28 mouse cellular contexts compared by ENCODE assay signal in genomic region chr5:50014658-50015057, GRCm38 (mm10). TPM values are rescaled to one million over a fixed set of nuclear protein-coding genes. Genes with fewer than 3 reads are reported as not detected.
DNase-seq lines count a peak whose midpoint lies in the region; ATAC-seq lines count a peak whose summit lies in the region.
"Had no signal": no experiment of that assay in that cellular context is flagged by ENCODE, and none has a peak within 500 bp of the region (broad histone marks: within the 10 kb centered on the region; RNA-seq: fewer than 3 reads in every experiment).

No protein-coding gene starts in this region.

- H3K9me3 ChIP-seq in embryonic facial prominence, embryonic 11.5 days (replicated peaks; ENCODE audit: control insufficient read depth, low read length), result no peaks in the 10 kb centered on the region
- no peaks in the 10 kb centered on the region for H3K9me3 ChIP-seq in embryonic facial prominence, embryonic 10.5 days
- no peaks in the 10 kb centered on the region for H3K9me3 ChIP-seq in liver, embryonic 13.5 days (replicated peaks)
- H3K9me3 ChIP-seq: embryonic facial prominence, embryonic 12.5 days; hindbrain, embryonic 10.5 days; midbrain, embryonic 12.5 days had no signal

- no peak overlapping the region for H3K4me2 ChIP-seq in embryonic facial prominence, embryonic 11.5 days (ENCODE audit: low read depth, low read length)
- peak overlapping the region; percentile 38 for H3K4me2 ChIP-seq in liver, embryonic 13.5 days
- H3K4me2 ChIP-seq: embryonic facial prominence, embryonic 12.5 days; lung, embryonic 14.5 days; midbrain, embryonic 12.5 days had no signal

- no peak overlapping the region for H3K4me3 ChIP-seq in embryonic facial prominence, embryonic 11.5 days (ENCODE audit: low read depth, low read length)
- H3K4me3 ChIP-seq in embryonic facial prominence, embryonic 10.5 days, result no peak overlapping the region
- H3K4me3 ChIP-seq in liver, embryonic 13.5 days (replicated peaks), result no peak overlapping the region
- H3K4me3 ChIP-seq: embryonic facial prominence, embryonic 12.5 days; hindbrain, embryonic 10.5 days; midbrain, embryonic 12.5 days had no signal

- DNase-seq in embryonic facial prominence, embryonic 11.5 days (ENCODE audit: low spot score), result peak; percentile 13
- no peak for DNase-seq in embryonic facial prominence, embryonic 10.5 days (ENCODE audit: low spot score)
- DNase-seq in R1 (ENCODE audit: low read depth, low spot score), result peak; percentile 34
- DNase-seq in liver, embryonic 13.5 days, result no peak
- no peak for DNase-seq in adrenal gland, postnatal 14 days
- DNase-seq in frontal cortex, postnatal 25 days (ENCODE audit: low spot score in 2 of 2), result no peak
- no peak for DNase-seq in heart, adult 18-20 months
- DNase-seq: adrenal gland, postnatal 36 days; cerebellum, adult 2 months; cerebellum, postnatal 14 days; heart, postnatal 14 days; kidney, adult 8-10 months; kidney, postnatal 4 days; layer of hippocampus, postnatal 36 days; left cerebral cortex, postnatal 4 days; lung, embryonic 14.5 days; lung, postnatal 14 days; right cerebral cortex, adult 18-20 months; spleen, adult 18-20 months had no signal

- no peaks in the 10 kb centered on the region for H3K4me1 ChIP-seq in embryonic facial prominence, embryonic 11.5 days (ENCODE audit: control insufficient read depth, insufficient read depth, low read length)
- peaks cover 14% of the 10 kb centered on the region for H3K4me1 ChIP-seq in embryonic facial prominence, embryonic 10.5 days
- peaks cover 31% of the 10 kb centered on the region for H3K4me1 ChIP-seq in liver, embryonic 13.5 days (replicated peaks)
- H3K4me1 ChIP-seq: hindbrain, embryonic 10.5 days had no signal

- no peak overlapping the region for H3K27ac ChIP-seq in embryonic facial prominence, embryonic 11.5 days (replicated peaks; ENCODE audit: low read depth, low read length)
- H3K27ac ChIP-seq in embryonic facial prominence, embryonic 10.5 days (replicated peaks), result no peak overlapping the region
- no peak overlapping the region for H3K27ac ChIP-seq in liver, embryonic 13.5 days
- H3K27ac ChIP-seq: embryonic facial prominence, embryonic 12.5 days; hindbrain, embryonic 10.5 days; hindbrain, postnatal 0 days; kidney, postnatal 0 days had no signal

- no peak for ATAC-seq in embryonic facial prominence, embryonic 11.5 days (replicated peaks; ENCODE audit: insufficient number of reproducible peaks, low FRiP score, low TSS enrichment, low read depth)
- peak; percentile 76 for ATAC-seq in liver, embryonic 13.5 days (ENCODE audit: low read depth)
- peak; percentile 79 for ATAC-seq in megakaryocyte-erythroid progenitor cell, adult 5-6 weeks (replicated peaks; ENCODE audit: low FRiP score, low TSS enrichment, poor library complexity, severe bottlenecking)
- ATAC-seq: hindbrain, postnatal 0 days; intestine, embryonic 16.5 days; Patski had no signal

- H3K9ac ChIP-seq in embryonic facial prominence, embryonic 11.5 days (replicated peaks; ENCODE audit: low read length), result no peak overlapping the region
- no peak overlapping the region for H3K9ac ChIP-seq in liver, embryonic 13.5 days
- H3K9ac ChIP-seq: embryonic facial prominence, embryonic 12.5 days; lung, embryonic 14.5 days; midbrain, embryonic 12.5 days had no signal

- H3K36me3 ChIP-seq in embryonic facial prominence, embryonic 11.5 days (replicated peaks; ENCODE audit: control insufficient read depth, insufficient read depth, low read depth, low read length), result no peaks in the 10 kb centered on the region
- H3K36me3 ChIP-seq in embryonic facial prominence, embryonic 10.5 days (replicated peaks), result peaks cover 68% of the 10 kb centered on the region
- 0 out of 2 replicates have a peak, but pooled peaks cover 3% of the 10 kb centered on the region for H3K36me3 ChIP-seq in liver, embryonic 13.5 days

- WGBS in embryonic facial prominence, embryonic 11.5 days, result 63% methylated on average over 7 of the region's 7 CpGs
- 66% methylated on average over 7 of the region's 7 CpGs for whole genome bisulfite sequencing in embryonic facial prominence, embryonic 10.5 days
- 23% methylated on average over 7 of the region's 7 CpGs for WGBS in liver, embryonic 13.5 days (ENCODE audit: insufficient replicate concordance)

- no peaks in the 10 kb centered on the region for H3K27me3 ChIP-seq in embryonic facial prominence, embryonic 11.5 days (ENCODE audit: control insufficient read depth, insufficient read depth, low read length)
- no peaks in the 10 kb centered on the region for H3K27me3 ChIP-seq in embryonic facial prominence, embryonic 10.5 days (replicated peaks; ENCODE audit: low read depth, poor library complexity, severe bottlenecking)
- no peaks in the 10 kb centered on the region for H3K27me3 ChIP-seq in liver, embryonic 13.5 days
- H3K27me3 ChIP-seq: CH12.LX; embryonic facial prominence, embryonic 12.5 days; midbrain, embryonic 12.5 days; Patski had no signal

RNA-seq across cellular contexts. Expression of gene Adgra3, which starts 44.1 kb away (rescaled TPM):
- polyA plus RNA-seq in embryonic facial prominence, embryonic 11.5 days (2014; fragmentation: Nextera tagmentation; extraction: Ambion mirVana), result 45.6 and 47.4 TPM in 2 replicates
- polyA plus RNA-seq in embryonic facial prominence, embryonic 10.5 days (2016; fragmentation: Nextera tagmentation; extraction: Ambion mirVana), result 42.8 and 45.7 TPM in 2 replicates
- 4.6 and 4.9 TPM in 2 replicates for polyA plus RNA-seq in liver, embryonic 13.5 days (2015; fragmentation: Nextera tagmentation; extraction: Ambion mirVana)
- 1.4 and 2.5 TPM in 2 replicates for total RNA-seq in megakaryocyte-erythroid progenitor cell, adult 5-6 weeks (2014; fragmentation: Nextera tagmentation)
- 2.8 and 3.2 TPM in 2 replicates for total RNA-seq in megakaryocyte-erythroid progenitor cell, adult 5-6 weeks (2017)
- total RNA-seq in adrenal gland, postnatal 14 days (2021), result 31.3 and 43.3 TPM in 2 replicates
- total RNA-seq in heart, adult 18-20 months (2021), result 10 to 100 TPM; 20.0 to 31.3 TPM
- total RNA-seq: CH12.LX had no signal

Comparison
In these comparisons a context has a peak if more than half of its experiments do, and no peak if none do; other contexts are left out.
1. DNase-seq: peak in embryonic facial prominence, embryonic 11.5 days (single experiment) and R1 (single experiment); none in embryonic facial prominence, embryonic 10.5 days (single experiment), liver, embryonic 13.5 days (single experiment), adrenal gland, postnatal 14 days (single experiment), frontal cortex, postnatal 25 days (0 of 2) and heart, adult 18-20 months (0 of 2).